ENCODE assay signal across 9 mouse cellular contexts in the genomic region with DNA sequence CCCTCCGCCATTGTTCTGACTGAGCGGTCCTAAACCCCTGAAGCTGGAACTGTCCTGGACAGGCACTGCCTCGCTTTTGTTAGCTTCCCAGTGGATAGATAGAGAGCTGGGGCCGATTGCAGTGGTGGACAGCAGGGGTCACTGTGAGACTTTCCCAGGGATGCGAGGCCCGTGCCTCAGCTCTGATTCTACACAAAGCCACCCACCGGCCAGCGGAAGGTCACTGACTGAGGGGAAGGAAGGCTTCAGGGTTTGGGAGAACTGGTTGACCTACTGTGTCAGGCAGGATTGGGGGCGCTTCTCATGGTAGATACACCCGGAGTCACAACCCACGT. TPM values are rescaled to one million over a fixed set of nuclear protein-coding genes. Genes with fewer than 3 reads are reported as not detected.
DNase-seq lines count a peak whose midpoint lies in the region; ATAC-seq and TF ChIP-seq lines count a peak whose summit lies in the region.
"Had no signal": no experiment of that assay in that cellular context is flagged by ENCODE, and none has a peak within 500 bp of the region (broad histone marks: within the 10 kb centered on the region; RNA-seq: fewer than 3 reads in every experiment).

No protein-coding gene starts in this region.

- 0 out of 2 replicates have a peak overlapping the region, but pooled peaks have one; percentile 1 for H3K4me2 ChIP-seq in forebrain, embryonic 16.5 days (ENCODE audit: low read length)
- H3K4me2 ChIP-seq in hindbrain, postnatal 0 days (ENCODE audit: low read depth, low read length) = no peak overlapping the region; the same call in 1 of the 2 replicates
- peak overlapping the region; percentile 40 for H3K4me2 ChIP-seq in neural tube, embryonic 13.5 days
- H3K4me2 ChIP-seq: stomach, embryonic 15.5 days had no signal

- peak; percentile 66 for DNase-seq in adrenal gland, postnatal 14 days
- peak; percentile 70 to 80 for DNase-seq in cerebellum, adult 2 months
- peak; percentile 85 for DNase-seq in hindbrain, postnatal 0 days (ENCODE audit: low spot score)
- DNase-seq in left cerebral cortex, postnatal 36 days (ENCODE audit: low spot score in 2 of 2) = peak; percentile 33 to 46
- DNase-seq in urinary bladder, postnatal 10 days (ENCODE audit: low spot score) = no peak

- 0 out of 2 replicates have a peak, but pooled peaks cover 3% of the 10 kb centered on the region for H3K4me1 ChIP-seq in cerebellum, adult 2 months (ENCODE audit: control insufficient read depth, insufficient read depth, low read length)
- H3K4me1 ChIP-seq in forebrain, embryonic 16.5 days (replicated peaks; ENCODE audit: control insufficient read depth, insufficient read depth, low read length) = peaks cover 5% of the 10 kb centered on the region; the same call in 1 of the 2 replicates
- no peaks in the 10 kb centered on the region for H3K4me1 ChIP-seq in hindbrain, postnatal 0 days (ENCODE audit: insufficient read depth, low read length)
- H3K4me1 ChIP-seq in neural tube, embryonic 13.5 days (replicated peaks) = peaks cover 17% of the 10 kb centered on the region
- H3K4me1 ChIP-seq: stomach, embryonic 15.5 days had no signal

- intact Hi-C loops in left cerebral cortex, postnatal 36 days (cut with DNase I) = loop anchor here (2.0 to 10.0 kb wide), 4 partner anchors 66 to 459 kb away; no protein-coding TSS in a partner anchor

- 23% methylated on average over 11 of the region's 11 CpGs for WGBS in cerebellum, adult 2 months
- WGBS in forebrain, embryonic 16.5 days = 16% methylated on average over 11 of the region's 11 CpGs
- 24% methylated on average over 11 of the region's 11 CpGs for WGBS in hindbrain, postnatal 0 days
- 36% methylated on average over 11 of the region's 11 CpGs for WGBS in neural tube, embryonic 13.5 days

- no peaks in the 10 kb centered on the region for H3K9me3 ChIP-seq in forebrain, embryonic 16.5 days (ENCODE audit: control insufficient read depth, low read length)
- no peaks in the 10 kb centered on the region for H3K9me3 ChIP-seq in hindbrain, postnatal 0 days (ENCODE audit: low read length)
- no peaks in the 10 kb centered on the region for H3K9me3 ChIP-seq in neural tube, embryonic 13.5 days
- H3K9me3 ChIP-seq: stomach, embryonic 15.5 days had no signal

- no peaks in the 10 kb centered on the region for H3K27me3 ChIP-seq in cerebellum, adult 2 months (ENCODE audit: control insufficient read depth, insufficient read depth, low read length)
- no peaks in the 10 kb centered on the region for H3K27me3 ChIP-seq in forebrain, embryonic 16.5 days (replicated peaks; ENCODE audit: control insufficient read depth, insufficient read depth, low read length)
- no peaks in the 10 kb centered on the region for H3K27me3 ChIP-seq in hindbrain, postnatal 0 days (ENCODE audit: insufficient read depth, low read length)
- H3K27me3 ChIP-seq in neural tube, embryonic 13.5 days = no peaks in the 10 kb centered on the region
- H3K27me3 ChIP-seq: stomach, embryonic 15.5 days had no signal

- H3K27ac ChIP-seq in cerebellum, adult 2 months (ENCODE audit: insufficient read depth, low read length) = no peak overlapping the region
- peak overlapping the region; percentile 16 for H3K27ac ChIP-seq in forebrain, embryonic 16.5 days (ENCODE audit: low read length)
- H3K27ac ChIP-seq in hindbrain, postnatal 0 days = no peak overlapping the region
- peak overlapping the region; percentile 85 for H3K27ac ChIP-seq in neural tube, embryonic 13.5 days (replicated peaks)
- H3K27ac ChIP-seq: stomach, embryonic 15.5 days had no signal

- ATAC-seq in forebrain, embryonic 16.5 days = peak; percentile 87
- ATAC-seq in hindbrain, postnatal 0 days = peak; percentile 82
- peak; percentile 81 for ATAC-seq in neural tube, embryonic 13.5 days (ENCODE audit: low read depth)
- no peak for ATAC-seq in activated CD4-positive, CD25-positive, alpha-beta regulatory T cell, adult 4 months

- H3K9ac ChIP-seq in forebrain, embryonic 16.5 days (replicated peaks; ENCODE audit: low read depth, low read length) = peak overlapping the region; percentile 28
- no peak overlapping the region for H3K9ac ChIP-seq in hindbrain, postnatal 0 days (replicated peaks; ENCODE audit: low read length)
- H3K9ac ChIP-seq in neural tube, embryonic 13.5 days = peak overlapping the region; percentile 61
- H3K9ac ChIP-seq: stomach, embryonic 15.5 days had no signal

- no peak overlapping the region for H3K4me3 ChIP-seq in cerebellum, adult 2 months (replicated peaks; ENCODE audit: insufficient read depth, low read depth, low read length)
- H3K4me3 ChIP-seq in forebrain, embryonic 16.5 days (replicated peaks; ENCODE audit: low read length) = no peak overlapping the region
- H3K4me3 ChIP-seq in hindbrain, postnatal 0 days (ENCODE audit: low read length) = no peak overlapping the region
- no peak overlapping the region for H3K4me3 ChIP-seq in neural tube, embryonic 13.5 days
- H3K4me3 ChIP-seq: stomach, embryonic 15.5 days had no signal

- TF ChIP-seq POLR2A in cerebellum, adult 2 months (IDR thresholded peaks at IDR 0.05; ENCODE audit: borderline replicate concordance, insufficient read depth, low read length) = no peak

- H3K36me3 ChIP-seq in forebrain, embryonic 16.5 days (ENCODE audit: control insufficient read depth, insufficient read depth) = no peaks in the 10 kb centered on the region
- H3K36me3 ChIP-seq in hindbrain, postnatal 0 days (ENCODE audit: insufficient read depth, low read length) = no peaks in the 10 kb centered on the region
- H3K36me3 ChIP-seq in neural tube, embryonic 13.5 days = peaks cover 33% of the 10 kb centered on the region

- peak; percentile 88 for TF ChIP-seq CTCF in cerebellum, adult 2 months (IDR thresholded peaks at IDR 0.05; ENCODE audit: borderline replicate concordance, insufficient read depth, low read depth, low read length)
- peak; percentile 90 for TF ChIP-seq CTCF in hindbrain, postnatal 0 days (IDR thresholded peaks at IDR 0.05; ENCODE audit: low read depth)

RNA-seq across cellular contexts. Expression of gene Rbm19, which starts 29.8 kb away (rescaled TPM):
- total RNA-seq in adrenal gland, postnatal 14 days (2021) = 21.9 and 32.2 TPM in 2 replicates
- polyA plus RNA-seq in cerebellum, adult 2 months (2012; rRNA removed) = 13.8 and 15.3 TPM in 2 replicates
- 16.4 and 16.9 TPM in 2 replicates for polyA plus RNA-seq in forebrain, embryonic 16.5 days (2015; fragmentation: Nextera tagmentation; extraction: Ambion mirVana)
- 33.4 and 33.8 TPM in 2 replicates for total RNA-seq in hindbrain, postnatal 0 days (2014; rRNA removed)
- 15.5 and 17.2 TPM in 2 replicates for polyA plus RNA-seq in hindbrain, postnatal 0 days (2015; fragmentation: Nextera tagmentation; extraction: Ambion mirVana)
- total RNA-seq in left cerebral cortex, postnatal 36 days (2021) = 10 to 100 TPM; 16.5 to 17.0 TPM
- polyA plus RNA-seq in neural tube, embryonic 13.5 days (2015; fragmentation: Nextera tagmentation; extraction: Ambion mirVana) = 17.5 and 18.8 TPM in 2 replicates
- 10 to 100 TPM; 11.2 to 12.2 TPM for polyA plus RNA-seq in activated CD4-positive, CD25-positive, alpha-beta regulatory T cell, adult 4 months (2017; shearing (Covaris generic))

Comparison
In these comparisons a context has a peak if more than half of its experiments do, and no peak if none do; other contexts are left out.
1. H3K27ac ChIP-seq: peak in forebrain, embryonic 16.5 days (single experiment) and neural tube, embryonic 13.5 days (single experiment); none in cerebellum, adult 2 months (single experiment) and hindbrain, postnatal 0 days (single experiment).